Mouse (Mus musculus) cerebellum, adult 9-11 months (tissue): ENCODE results near the gene Csrp1.

ENCODE experiments used
- DNase-seq: peaks from one replicate; pipeline ENCODE4 v3.0.0; 2022

Gene Csrp1

DNA sequence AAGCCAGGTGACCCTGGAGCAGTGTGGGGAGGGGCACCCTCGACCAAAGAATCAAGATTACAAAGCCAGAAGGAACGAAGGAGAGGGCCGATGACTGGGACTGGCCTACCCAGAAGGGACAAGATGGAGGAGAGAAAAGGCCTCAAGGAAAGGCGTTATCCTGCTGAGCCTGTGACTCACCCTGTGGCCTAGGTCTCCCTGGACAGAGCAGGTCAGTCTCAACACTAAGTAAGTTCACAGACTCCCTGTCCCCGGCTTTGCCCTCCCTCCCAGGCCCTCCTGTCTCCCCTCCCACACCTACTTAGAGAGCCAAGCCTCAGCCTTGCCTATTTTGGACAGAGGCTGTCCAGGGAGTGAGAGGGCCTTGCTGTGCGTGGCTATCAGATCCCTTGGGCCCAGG lies at the start of gene Csrp1:
Gene Csrp1, plus strand, starts transcription at position 79 of the 400 bp plus-strand sequence.
- DNase-seq: no peak

DNA sequence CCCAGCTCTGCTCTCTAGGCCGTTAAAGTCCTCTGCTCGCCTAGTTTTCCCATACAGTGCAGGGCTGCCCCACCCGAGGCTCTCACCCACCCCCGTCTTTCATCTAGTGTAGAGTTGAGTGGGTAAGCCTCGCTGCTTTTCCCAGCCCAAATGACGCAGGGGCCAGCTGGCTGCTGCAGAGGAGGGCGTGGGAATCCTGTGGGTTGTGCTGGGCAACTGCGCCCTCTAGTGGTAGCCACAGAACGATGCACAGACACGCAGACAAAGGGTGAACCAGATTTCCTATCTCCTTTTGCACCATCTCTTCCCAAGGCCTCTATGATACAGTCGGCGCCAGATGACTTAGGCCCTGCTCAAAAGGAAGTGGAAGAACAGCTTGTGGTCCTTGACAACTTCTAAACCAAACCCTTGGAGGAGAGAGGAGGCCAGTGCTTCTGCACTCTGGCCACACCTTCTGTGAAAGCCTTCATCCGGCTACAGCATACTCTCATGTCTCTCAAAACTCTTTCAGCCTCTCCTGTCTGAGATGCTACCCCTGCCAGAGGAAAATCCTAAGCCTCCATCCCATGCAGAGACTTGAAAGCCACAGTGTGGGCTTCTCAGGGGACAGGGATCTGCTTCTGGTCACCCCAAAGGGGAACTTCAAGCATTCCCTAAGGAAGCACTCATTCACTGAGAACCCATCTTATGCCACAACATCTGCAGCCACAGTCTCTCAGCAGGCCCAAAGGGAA lies 49.3 kb upstream of the Csrp1 start:
- DNase-seq: peak; percentile 71

DNA sequence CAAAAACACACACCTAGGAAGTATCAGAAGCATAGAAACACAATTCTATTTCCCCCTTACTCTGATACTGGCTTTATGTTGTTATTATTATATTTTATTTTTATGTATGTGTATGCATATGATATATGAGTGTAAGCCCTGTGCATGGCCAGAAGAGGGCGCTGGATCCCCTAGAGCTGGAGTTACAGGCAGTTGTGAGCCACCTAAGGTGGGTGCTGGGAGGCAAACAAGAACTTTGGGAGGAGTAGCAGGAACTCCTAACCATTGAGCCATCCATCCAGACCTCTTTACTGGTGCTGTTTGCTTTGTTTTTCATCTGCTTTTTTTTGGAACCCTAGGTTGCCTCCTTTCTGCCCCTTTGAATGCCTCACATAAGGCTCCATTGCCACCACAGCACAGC lies 48.5 kb upstream of the Csrp1 start:
- no peak for DNase-seq

DNA sequence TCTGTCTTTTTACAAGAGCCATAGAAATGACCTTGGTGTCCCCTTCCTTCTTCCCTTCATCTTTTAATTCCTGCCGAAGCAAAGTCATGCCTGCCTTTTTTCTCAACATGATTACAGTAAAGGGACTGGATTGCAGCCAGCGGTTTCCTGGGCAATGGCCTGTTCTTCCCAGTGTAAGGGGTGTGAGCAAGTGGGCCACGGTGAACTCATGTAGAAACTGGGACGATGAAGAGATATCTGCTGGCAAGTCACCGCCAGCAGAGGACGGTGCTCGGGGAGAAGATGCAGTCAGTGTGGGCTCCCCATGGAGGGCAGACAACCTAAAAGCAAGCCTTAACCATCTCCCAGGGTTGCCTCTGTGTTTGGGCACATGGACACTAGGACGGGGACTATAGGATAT lies 47.9 kb upstream of the Csrp1 start:
- DNase-seq: no peak

DNA sequence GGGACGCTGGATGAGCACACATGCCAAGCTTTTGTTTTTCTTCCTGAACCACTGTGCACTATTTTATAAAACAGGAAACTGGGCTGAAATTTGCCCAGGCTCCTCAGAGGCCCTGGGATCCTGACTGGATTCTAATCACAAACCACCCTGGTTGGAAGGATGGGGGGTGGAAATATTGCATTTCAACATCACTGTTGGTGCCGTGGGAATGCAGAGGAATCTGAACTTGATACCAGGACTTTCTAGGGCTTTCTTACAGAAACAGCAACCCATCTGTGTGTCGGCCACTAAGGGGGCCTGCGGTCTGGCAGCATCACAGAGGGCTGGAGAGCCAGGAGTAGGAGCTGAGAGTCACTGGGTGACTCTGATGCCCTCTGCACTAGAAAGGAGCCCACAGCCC lies 47.5 kb upstream of the Csrp1 start:
- DNase-seq: no peak

DNA sequence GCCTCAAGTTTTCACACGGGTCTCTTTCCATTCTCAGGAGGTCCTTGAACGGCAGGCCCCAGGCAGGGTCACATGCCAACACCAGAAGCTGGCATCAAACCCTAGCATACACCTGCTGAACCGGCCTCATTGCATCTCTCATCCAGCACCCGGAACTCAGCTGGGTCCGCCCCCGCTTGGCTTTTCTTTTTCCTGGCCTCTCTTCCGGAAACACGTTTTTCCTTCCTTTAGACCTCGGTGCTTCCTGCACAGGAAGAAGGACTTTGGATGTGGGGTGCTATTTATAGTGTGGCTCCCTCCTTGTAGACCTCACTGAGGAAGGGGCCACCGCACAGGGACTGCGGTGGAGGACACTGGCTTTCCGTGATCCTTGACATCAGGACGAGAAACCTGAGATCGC lies 46.4 kb upstream of the Csrp1 start:
- DNase-seq: no peak

DNA sequence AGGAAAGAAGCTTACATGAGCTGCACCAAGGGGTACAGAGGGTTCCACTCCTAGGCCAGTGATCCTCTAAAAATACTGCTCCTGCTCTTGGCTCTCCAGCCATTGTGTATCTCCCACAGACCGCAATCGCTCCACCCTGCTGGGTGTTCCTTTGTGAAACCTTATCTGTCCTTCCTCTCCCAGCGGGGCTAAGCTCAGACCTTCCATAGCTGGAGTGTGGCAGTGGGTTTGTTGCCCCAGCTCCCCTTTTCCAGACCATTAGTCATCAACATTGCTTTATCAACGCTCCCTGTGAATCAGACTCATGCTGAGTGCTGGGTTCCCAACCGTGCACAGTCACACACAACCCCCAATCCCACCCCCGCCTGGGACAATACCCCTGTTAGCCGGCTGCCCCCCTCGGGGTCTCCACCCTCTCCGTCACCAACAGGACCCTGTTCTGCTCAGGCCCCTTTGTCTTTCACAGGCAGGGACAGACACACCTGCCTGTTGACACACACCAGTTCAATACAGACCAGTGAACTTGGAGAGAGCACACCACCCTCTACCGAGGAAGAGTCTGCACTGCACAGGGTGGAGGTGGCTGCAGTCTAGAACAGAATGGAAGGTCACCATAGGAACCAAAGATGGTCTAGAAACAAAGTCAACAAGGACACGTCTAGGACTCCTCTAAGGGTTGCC lies 44.3 kb upstream of the Csrp1 start:
- no peak for DNase-seq

DNA sequence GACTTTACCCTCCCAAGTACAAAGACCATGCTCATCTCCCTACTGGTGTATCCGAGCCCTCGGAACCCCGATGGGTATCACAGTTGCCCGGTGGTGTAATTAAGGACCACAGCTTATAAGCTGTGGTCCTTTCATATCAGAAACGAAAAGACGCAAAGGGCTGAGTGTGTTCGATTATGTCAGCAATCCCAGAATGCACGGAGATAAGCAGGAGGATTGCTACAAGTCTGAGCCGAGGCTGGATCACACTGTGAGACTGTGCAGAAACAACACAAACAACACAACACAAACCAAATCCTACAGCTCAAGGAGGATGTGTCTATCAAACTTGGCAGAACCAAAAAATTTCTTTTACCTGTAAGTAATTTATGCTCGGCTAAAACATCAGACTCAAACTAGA lies 43.6 kb upstream of the Csrp1 start:
- no peak for DNase-seq

DNA sequence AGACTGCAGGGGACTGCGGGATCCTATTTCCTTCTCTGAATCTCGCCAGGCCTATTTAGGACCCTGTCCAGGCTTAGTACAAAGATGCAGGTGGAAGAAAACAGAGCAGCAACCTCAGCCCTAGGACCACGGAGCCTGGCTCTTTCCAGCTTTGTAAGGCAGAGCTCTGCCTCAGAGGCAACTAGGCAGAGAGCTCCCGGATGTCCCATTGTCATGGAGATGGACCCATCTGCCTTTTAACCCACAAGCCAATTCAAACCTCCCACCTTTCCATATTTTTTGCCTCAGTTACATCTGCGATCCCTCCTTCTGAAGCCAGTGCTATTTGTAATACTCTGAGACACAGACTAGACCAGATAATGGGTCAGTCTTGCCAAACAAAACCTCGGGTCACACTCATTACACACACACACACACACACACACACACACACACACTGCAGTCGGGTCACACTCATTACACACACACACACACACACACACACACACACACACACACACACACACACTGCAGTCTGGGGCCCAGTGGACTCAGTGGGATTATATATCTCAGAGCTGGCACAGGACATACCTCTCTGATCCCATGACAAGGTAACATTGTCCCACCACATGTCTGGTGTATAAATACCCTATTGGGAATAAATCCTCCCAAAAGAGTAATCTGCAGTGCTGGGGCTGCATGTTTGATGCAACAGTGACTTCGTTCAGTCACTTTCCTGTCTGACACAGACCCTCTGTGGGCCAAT lies 42.8 kb upstream of the Csrp1 start:
- DNase-seq: no peak

DNA sequence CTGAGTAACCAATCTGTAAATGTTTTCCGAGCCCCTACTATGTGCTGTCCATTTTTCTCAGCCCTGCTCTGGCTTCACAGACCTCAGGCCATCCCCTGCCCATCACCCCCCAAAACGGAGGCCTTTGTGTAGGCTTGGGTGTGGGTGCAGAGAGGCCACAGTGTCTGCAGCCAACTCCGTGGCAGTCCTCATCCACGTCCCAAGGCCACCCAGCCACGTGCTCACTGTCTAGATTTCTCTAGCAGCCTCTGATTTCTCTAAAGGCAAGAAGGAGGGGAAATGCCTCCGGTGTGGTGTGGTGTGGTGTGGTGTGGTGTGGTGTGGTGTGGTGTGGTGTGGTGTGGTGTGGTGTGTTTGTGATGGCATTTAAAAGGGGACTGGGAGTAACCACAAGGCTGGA lies 41.7 kb upstream of the Csrp1 start:
- DNase-seq: no peak

DNA sequence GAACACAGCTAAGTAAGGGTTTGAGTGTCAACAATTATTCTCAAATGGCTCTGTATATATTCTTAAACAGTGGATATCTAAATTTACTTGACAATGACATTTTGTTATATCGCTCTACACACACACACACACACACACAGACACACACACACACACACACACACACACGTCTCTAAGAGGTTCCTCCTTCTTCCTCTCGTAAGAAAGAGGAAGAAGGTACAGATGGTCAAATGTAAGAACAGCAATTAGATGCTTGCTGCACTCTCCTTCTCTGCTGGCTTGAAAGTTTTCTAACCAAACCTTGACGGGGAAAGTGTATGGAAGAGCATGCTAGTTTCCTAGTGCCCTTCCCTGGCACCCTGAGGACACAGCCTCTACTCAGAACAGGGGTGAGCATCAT lies 39.1 kb upstream of the Csrp1 start:
- DNase-seq: no peak

DNA sequence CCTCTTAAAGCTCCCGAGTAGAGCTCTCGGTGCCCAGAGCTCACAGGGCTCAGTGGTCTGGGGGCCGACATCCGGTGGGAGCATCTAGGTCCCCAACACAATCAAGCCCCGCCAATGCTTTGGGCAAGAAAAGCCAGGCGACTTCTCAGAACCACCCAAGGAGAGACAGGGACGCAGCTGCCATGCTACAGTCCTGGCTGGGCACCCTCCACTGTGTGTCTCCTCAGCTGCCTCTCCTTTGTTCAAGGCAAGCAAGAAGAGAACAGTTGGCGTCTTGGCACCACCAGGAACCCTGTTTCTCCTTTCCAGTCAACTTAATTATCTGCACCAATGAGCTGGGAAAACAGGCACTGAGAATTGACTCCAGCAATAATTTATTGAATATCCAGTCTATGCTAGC lies 38.7 kb upstream of the Csrp1 start:
- no peak for DNase-seq

DNA sequence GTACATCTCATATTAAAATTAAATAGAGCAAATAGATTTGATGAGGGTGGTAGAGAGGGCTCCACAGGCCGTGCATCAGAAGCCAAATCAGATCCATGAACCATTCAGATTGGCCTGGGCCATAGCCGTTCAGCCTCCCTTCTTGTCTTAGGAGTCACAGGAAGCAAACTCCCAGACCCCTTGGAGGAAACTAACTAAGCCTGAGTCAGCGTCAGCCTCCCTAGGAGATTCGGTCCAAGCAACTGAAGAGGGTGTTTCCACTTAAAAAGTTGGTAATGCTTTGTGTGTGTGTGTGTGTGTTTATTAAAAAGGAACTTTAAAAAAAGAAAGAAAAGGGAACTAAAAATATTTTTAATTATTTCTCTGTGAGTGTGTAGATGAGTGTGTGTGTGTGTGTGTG lies 35.0 kb upstream of the Csrp1 start:
- no peak for DNase-seq

DNA sequence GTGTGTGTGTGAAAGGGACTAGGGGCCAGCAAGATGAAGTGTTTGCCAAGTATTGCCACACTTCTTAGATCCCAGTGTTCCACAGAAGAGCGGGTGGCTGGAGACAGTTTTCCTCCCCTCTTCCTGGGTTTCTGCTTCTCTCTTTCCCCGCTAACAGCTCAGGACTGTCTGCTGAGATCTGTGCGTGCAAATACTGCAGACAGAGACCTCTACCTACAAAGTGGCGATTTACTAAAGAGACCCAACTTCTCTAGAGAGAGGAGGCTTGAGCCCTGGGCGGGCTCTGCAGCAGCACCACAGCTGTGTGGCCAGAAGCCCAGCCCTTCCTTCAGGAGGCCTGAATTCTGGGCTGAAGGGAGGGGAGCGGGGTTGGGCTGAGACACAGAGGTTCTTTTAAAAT lies 34.5 kb upstream of the Csrp1 start:
- DNase-seq: no peak

DNA sequence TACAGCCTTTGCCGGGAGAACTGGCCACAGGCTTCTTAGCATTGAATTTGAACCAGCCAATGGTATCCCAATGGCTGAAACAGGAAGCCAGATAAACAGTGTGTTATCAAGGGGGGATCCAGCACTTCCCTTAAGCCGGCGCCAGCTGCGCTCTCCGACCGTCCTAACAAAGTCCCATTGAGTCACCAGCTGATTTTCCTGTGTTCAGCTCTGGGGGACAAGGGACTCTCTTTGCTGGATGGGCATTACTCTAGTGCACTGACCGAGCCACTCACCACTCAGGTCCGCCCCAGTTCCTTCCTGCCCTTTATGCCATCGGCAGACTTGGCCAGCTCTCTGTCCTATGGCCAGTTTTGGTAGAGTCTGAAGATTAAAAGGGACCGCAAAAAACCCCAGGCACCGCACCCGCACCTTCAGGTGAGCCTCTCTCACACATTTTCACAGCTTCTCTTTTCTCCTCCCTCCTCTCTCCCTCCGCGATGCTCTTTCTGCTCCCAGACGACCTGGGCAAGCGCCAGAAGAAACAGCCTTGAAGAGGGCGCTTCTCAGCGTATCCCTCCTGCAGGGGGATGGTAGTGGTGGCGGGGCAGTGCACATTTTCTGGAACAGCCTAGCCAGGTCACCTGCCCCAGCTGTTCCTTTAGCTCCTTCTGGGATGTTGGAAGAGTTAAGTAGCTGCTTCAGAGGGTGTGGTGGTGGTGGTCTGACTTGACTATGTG lies 32.9 kb upstream of the Csrp1 start:
- no peak for DNase-seq

DNA sequence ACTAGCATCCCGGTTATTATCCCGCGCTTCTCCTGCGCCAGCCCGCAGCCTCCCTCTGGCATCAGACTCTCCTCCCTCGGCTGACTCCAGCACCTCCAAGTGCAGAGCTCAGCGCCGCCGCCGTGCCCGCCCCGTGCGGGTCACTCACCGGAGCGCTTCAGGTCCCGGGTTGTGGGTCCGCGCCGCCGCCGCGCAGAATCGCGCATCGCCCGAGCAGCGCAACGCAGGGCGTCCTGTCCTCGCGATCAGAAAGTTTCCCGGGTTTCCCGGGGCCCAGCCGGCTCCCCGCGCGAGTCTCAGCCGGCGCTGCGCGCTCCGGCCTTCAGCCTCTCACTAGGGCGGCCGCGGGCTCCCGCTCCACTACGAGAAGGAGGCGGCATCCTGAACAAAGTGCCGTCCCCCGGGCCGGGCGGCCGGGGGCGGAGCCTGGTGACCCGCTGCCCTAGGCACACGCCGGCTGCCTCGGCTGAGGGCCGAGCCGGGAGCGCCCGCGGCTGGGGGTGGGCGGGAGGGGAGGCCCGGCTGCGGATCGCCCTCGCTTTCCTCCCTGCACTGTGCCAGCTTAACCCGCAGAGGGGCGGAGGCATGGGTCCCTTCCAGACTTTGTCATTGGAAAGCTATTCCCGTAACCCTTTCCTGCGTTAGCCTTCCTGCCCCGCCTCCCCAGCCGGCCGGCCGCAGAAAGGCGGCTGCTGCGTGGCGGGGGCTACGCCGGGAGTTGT lies 31.9 kb upstream of the Csrp1 start:
- DNase-seq: peak; percentile 34

DNA sequence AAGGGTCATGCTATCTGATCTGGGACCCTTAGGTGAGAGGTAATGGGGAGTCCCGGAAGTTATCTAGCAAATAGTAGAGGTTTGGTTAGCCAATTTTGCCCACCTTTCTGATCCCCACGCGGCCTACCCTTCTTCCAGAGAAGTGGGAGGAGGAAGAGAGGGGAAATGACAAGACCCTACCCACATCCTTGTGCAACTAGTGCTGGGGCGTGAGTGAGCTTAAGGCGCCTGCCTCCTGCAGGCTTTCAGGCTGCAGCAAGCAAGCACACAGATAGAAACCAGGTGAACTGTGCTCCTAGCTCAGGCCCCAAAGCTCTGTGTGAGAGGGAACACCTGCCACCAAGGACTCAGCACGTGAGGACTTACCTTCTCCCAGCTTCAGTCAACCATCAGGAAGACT lies 31.2 kb upstream of the Csrp1 start:
- no peak for DNase-seq

DNA sequence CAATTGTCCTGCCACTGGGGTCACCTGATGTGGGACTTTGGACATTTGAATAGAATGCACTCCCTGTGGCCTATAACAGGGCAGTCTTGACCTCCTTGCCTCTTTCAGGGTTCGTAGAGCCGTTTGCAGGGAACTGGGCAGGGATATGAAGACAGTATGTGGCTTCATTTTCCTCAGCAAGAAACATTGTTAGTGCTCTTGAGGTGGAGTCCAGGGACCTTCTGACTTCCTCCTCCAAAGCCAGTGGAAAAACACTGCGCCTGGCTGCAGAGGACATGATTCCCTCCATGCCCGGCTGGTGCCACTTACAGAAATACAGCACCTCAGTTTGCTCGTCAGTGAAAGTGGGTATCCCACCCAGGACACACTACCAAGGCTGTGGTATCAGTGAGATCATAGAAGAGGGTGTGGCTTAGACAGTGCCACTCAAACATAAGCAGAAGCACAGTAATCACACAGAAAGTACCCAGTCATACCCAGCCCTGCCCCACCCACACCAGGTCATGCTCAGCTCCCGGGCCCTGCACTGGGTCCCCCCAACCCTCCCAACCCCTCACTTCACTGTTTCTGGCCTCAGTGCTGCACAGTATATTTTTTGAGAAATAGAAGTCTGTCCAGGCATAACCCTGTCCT lies 29.0 kb upstream of the Csrp1 start:
- DNase-seq: no peak

DNA sequence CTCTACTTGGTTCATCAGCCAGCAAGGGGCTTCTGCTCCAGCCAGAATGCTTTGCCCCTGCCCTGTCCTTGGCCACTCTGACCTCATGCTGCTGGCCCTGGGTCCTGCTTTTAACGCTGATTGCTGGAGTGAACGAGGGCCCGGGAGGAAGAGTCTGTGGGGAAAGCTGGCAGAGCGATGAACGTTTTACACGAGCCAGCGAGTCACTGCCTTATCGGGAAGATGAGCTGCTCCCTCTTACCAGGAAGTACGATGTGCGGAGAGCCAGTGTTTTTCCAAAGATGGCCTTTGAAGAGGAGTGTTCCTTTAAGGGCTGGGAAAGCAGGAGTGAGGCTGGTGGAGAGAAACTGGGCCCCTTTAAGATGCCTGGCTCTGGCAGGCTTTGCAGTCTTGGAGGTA lies 28.4 kb upstream of the Csrp1 start:
- DNase-seq: no peak

DNA sequence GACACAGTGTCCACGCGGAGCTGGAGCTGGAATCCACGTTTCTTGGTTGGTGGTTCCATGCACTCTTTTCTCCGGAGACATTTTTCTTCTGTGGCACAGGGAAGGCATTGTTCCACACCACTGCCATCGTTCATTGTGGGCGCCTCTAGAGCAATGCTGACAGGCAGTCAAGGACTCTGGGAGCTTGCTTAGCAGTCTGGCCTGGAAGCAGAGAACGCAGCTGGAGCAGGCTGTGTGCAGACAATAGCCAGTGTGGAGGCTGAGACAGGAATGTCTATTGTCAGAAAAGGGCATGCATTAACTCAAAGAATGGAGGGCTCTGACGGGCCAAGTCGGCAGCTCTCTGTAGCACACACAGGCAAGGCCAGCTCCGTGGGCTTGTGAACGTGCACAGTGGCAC lies 25.7 kb upstream of the Csrp1 start:
- DNase-seq: no peak

DNA sequence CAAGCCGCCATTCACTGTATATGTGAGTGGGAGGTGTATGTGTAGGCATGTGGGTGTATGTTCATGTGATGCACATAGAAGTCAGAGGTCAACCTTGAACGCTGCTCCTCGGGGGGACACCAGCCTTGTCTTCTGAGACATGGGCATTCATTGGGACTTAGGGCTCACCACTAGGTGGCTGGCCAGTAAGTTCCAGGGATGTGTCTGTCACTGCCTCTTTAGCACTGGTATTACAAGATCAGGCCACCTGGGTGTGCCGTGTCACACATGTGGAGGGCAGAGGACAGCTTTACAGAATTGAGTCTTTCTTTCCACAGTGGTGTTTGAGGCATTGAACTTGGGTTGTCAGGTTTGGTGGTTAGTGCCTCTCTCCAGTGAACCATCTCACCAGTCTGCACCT lies 22.4 kb upstream of the Csrp1 start:
- DNase-seq: no peak

DNA sequence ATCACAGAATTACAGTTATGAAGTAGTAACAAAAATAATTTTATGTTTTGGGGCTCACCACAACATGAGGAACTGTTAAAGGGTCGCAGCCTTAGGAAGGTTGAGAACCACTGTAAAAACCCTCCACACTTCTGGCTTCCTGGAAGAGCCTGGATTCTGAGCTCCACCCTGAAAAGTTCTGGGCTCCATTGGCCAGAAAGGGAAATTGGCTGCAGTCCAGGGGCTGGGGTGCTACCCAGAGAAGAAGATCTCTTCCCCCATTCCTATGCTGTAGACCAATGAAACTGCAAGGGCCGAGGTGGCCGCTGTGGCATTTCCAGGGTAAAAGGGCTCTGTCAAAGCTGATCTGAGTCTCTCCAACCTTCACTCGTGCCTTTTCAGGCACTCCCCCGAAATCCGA lies 21.8 kb upstream of the Csrp1 start:
- DNase-seq: no peak
